Mouse (Mus musculus) layer of hippocampus, adult 2 months (tissue): Measurements from ENCODE around the gene Taok3. TPM values are rescaled to one million over a fixed set of nuclear protein-coding genes. Genes with fewer than 3 reads are reported as not detected.

Experiments
- DNase-seq, 2 experiments: peaks; one replicate each; pipeline ENCODE4 v3.0.0; 2022; ENCODE audit warnings: low spot score in 2 of 2
- H3K27ac ChIP-seq: fragments of 200-600 bp; 2 replicates; pipeline ENCODE4 v1.8.1; 2022
- H3K4me3 ChIP-seq: fragments of 200-600 bp; 2 replicates; pipeline ENCODE4 v1.8.1; 2022; ENCODE audit warnings: mild to moderate bottlenecking
- CTCF ChIP-seq: fragments of 200-600 bp; conservative IDR thresholded peaks from 2 replicates; pipeline ENCODE4 v1.8.1; 2022; ENCODE audit warnings: antibody characterized with exemption, mild to moderate bottlenecking, moderate library complexity
- total RNA-seq, 2 experiments: library from RNA; stranded (reverse); gene quantifications; 2 replicates each; pipeline ENCODE4 v1.2.3; 2021

The Taok3 gene
- total RNA-seq, 2 experiments from 2014 or later = 57.0 to 60.8 TPM

- Histone ChIP-seq H3K27ac (0 out of 2 replicates have a peak overlapping the region, but pooled peaks have one; percentile 2), H3K4me3 (no peak overlapping the region)
- DNase-seq = no peak
- no peak for TF ChIP-seq CTCF
Measured at GRCm38 (mm10) chr5:117158335-117159018, 38.5 kb downstream of the Taok3 start.

DNA sequence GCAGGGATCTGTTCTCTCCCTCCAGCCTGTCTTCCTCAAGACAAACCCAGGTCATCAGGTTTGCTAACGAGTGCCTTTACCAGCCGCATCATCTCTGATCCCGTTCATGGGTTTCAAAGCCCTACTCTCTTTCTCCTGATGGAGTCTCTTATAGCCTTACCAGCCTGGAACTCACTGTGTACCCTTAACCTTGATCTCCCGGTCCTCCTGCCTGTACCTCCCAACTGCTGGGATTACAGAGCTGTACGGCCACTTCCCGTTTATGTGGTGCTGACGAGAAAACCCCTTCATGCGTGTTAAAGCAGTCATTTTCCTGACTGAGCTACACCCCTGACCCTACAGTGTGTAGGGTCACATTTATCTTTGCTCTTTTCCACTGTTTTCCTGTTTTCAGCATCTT is 39.4 kb downstream of the Taok3 start:
- DNase-seq = no peak
- no peak overlapping the region for H3K27ac ChIP-seq
- no peak overlapping the region for H3K4me3 ChIP-seq
- TF ChIP-seq CTCF = no peak

DNA sequence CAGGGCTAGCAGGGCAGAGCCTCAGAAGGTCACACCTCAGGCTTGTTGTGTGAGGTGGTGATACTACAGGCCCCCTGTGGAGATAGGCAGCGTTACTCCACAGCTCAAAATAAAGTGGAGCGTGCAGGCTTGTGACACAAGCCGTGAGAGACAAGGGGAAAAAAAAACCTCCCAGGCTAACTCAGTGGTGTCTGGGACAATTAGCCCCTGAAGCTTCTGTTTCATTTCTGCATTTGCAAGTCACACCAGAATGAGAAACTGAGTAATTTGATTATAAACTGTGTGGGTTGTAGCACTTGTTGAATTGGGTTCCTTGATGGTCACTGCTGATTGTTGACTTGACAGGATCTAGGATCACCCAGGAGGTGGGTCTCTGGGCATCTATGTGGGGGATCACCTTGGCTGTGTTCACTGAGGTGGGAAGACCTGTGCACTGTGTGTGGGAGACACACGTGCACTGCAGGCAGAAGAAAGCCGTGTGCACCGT is 39.9 kb downstream of the Taok3 start:
- DNase-seq = no peak
- Histone ChIP-seq H3K27ac (no peak overlapping the region), H3K4me3 (no peak overlapping the region)
- no peak for TF ChIP-seq CTCF

DNA sequence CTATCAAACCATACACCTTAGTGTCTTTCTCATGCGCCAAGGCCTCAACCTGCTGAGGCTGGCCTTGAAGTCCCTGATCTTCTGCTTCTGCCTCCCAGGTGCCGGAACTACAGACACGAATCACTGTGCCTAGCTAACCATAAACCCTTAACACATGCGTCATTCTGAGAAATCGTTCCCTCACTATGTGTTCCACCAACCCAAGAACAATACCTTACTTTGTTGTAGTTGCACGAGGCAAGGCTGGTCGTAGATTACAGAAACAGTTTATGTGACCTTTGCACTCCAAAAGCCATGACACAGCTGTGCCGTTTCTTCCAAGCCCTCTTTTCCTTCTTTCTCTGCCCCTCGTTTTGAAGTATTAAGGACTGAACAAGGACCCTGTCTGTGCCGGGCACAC is 40.6 kb downstream of the Taok3 start:
- no peak for TF ChIP-seq CTCF
- DNase-seq = no peak
- Histone ChIP-seq H3K4me3 (no peak overlapping the region), H3K27ac (no peak overlapping the region)

- no peak for TF ChIP-seq CTCF
- no peak for DNase-seq
- Histone ChIP-seq H3K4me3 (no peak overlapping the region), H3K27ac (no peak overlapping the region)
Measured at GRCm38 (mm10) chr5:117163790-117164189, 43.9 kb downstream of the Taok3 start.

GRCm38 (mm10) chr5:117164516-117164915 is 44.6 kb downstream of the Taok3 start:
- H3K4me3 ChIP-seq = no peak overlapping the region
- H3K27ac ChIP-seq = no peak overlapping the region
- no peak for DNase-seq
- TF ChIP-seq CTCF = no peak

DNA sequence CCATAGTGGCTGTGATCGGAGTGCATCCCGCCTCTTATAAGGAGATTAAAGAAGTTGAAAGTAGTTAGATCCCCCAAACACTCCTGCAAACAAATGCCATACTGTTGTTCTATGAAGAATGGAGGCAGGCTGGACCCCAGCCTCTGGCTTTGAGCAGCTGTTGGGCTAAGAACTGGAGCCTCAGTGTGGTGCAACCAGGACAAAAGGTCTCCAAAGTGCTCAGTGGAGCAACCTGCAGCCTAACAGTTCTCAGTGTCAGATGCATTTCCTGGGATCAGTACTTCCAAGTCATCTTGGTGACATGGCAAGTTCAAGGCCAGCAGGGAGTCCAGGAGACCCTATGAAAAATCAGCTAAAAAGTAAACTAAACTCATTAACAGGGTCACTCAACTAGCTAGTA is 45.0 kb downstream of the Taok3 start:
- no peak for DNase-seq
- no peak overlapping the region for H3K27ac ChIP-seq
- TF ChIP-seq CTCF = no peak
- H3K4me3 ChIP-seq = no peak overlapping the region

GRCm38 (mm10) chr5:117165946-117166345 is 46.0 kb downstream of the Taok3 start:
- Histone ChIP-seq H3K4me3 (no peak overlapping the region), H3K27ac (no peak overlapping the region)
- no peak for DNase-seq
- TF ChIP-seq CTCF = no peak

DNA sequence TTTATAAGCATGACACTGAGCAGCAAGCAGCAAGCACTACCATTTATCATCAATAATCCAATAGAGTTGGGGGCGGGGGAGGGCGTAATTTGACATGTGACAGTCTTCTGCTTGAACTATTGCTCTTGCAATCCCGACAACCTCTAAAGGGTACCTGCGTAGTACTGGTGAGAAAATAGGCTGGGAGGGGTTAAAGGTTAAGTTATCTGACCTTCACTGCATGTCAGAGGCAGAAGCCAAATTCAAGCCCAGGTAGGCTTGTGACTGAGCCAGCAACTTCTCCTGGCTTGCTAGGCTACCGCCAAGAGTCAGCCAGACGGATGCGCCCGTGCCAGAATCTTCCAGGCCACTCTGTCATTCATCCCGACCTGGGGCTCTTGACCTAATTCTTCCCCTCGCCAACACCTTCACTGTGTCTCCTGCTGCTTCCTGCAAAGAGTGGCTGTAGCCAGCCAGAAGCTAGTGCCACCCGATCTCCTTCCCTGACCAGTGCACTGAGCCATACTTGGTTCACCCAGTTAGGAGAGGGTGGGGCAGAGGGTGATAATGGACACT is 47.0 kb downstream of the Taok3 start:
- Histone ChIP-seq H3K27ac (no peak overlapping the region), H3K4me3 (no peak overlapping the region)
- DNase-seq = no peak
- TF ChIP-seq CTCF = no peak

DNA sequence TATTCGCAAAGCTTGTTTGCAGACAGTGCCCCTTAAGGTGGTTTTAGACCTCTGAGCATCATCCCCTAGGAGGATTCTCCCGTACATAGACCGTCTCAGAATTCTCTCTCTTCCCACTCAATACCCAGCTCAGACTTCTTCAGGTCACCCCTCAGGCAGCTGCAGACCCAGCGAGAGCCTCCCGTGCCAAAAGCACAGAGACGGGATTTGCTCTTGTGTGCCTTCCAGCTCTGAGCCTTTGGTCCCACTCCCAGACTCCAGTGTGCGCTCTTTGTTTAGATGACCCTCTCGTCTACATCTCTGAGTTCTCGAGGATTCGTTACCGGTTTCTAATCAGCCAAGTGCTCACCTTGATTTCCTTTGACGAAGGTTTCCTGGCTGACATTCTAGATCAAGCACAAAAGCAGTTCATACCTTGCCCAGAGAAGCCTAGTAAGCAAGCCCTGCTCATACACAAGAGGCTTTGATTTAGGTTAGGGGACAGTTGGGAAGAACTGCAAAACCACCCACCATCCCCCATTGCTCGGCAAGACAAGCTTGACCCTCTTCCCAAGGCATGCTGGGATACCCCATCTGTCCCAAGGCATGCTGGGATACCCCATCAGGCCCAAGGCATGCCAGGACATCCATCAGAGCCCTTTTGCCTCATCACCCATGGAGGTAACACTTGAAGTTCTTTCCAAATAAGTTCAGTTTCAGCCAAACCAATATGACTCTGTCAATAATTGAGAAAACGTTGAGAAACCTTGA is 48.6 kb downstream of the Taok3 start:
- Histone ChIP-seq H3K27ac (no peak overlapping the region), H3K4me3 (no peak overlapping the region)
- DNase-seq = no peak
- TF ChIP-seq CTCF = no peak

DNA sequence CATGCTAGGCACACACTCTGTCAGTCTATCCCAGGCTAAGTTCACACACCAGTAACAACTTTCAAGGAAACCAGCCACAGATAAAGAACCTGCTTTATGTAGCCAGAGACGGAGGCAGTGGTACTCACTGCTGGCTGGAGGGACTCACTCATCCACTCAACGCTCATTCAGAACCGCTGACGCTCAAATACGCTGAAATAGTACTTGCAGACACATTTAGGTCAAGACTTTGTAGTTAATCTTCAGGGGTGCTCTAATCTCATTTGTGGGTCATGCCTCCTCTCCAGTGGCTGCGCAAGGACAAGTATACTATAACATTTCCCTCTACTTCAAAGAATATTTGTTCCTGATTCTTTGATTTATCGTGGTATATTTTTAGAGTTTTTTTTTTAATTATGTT is 54.1 kb downstream of the Taok3 start:
- Histone ChIP-seq H3K27ac (no peak overlapping the region), H3K4me3 (no peak overlapping the region)
- TF ChIP-seq CTCF = no peak
- DNase-seq = no peak

GRCm38 (mm10) chr5:117175896-117176295 is 56.0 kb downstream of the Taok3 start:
- no peak for DNase-seq
- H3K27ac ChIP-seq = no peak overlapping the region
- no peak overlapping the region for H3K4me3 ChIP-seq
- no peak for TF ChIP-seq CTCF

DNA sequence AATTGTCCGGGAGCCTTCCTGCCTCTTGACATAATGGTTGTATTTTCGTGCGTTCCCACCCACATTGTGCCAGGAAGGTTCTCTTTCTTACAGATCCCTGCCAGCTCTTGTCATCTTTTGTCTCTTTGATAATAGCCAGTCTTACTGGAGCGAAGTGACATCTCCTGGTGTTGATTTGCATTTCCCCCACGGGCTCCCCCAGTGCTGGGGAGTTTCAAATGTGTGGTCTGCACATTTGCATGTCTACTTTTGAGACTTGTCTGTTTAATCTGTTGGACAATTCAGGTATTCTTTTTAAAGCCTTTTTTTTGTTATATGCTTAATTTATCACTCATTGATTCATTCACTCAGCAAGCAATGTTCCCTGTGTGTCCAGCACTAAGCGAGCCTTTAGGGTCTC is 58.1 kb downstream of the Taok3 start:
- TF ChIP-seq CTCF = no peak
- no peak for DNase-seq
- H3K27ac ChIP-seq = no peak overlapping the region
- no peak overlapping the region for H3K4me3 ChIP-seq
